Mouse (Mus musculus) lung, adult 18-20 months (tissue): ENCODE data around the gene Pak4.
"Not testable (repeated sequence)": the region's sequence is repeated elsewhere in the genome, so short reads cannot be mapped to it uniquely, and the experiment has no call there.

ENCODE experiments used
- DNase-seq, 2 experiments: peaks; one replicate each; pipeline ENCODE4 v3.0.0; 2022; ENCODE audit warnings: mixed read lengths in 2 of 2

Gene Pak4

DNA sequence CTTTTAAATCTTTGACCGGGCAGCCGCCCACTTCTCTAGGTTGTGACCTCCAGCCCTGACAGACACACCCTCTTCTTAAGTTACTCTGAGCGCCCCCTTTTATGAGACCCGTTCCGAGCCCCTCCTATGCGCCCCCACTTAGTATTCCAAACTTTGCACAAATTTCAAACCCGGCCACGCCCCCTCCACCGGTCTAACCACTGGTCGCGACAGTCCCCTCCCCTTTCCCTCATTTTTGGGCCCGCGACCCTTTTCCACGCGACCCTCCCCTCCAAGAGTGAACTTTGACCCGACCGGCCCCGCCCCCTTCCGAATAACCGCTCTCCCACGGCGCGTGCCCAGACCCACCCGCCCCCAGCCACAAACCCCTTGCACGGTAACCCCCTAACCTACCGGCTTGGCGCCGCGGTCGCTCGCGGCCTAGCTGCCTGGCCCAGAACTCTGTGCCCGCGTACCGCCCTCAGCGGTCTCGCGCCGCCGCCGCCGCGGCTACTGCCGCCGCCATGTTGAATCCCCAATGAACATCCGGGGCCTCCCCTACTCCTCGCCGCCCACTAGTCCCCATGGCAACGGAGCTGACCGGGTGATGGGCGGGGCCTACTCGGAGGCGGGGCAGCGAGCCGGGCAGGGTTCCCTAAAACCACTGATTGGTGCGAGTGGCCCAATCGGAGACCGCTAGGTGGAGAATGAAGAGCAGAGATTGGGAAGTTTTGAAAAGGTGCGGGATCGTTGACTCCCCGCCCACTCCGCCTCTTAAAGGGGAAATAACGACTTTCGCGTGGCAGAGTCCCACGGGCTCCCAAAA lies at the start of gene Pak4, which contains the start of gene Samd4b:
TSS of gene Pak4 (minus strand) at position 544 of the 805 bp plus-strand sequence.
TSS of gene Samd4b (minus strand) at position 503 of the 805 bp plus-strand sequence.
- DNase-seq, result peak; percentile 99 to 100

DNA sequence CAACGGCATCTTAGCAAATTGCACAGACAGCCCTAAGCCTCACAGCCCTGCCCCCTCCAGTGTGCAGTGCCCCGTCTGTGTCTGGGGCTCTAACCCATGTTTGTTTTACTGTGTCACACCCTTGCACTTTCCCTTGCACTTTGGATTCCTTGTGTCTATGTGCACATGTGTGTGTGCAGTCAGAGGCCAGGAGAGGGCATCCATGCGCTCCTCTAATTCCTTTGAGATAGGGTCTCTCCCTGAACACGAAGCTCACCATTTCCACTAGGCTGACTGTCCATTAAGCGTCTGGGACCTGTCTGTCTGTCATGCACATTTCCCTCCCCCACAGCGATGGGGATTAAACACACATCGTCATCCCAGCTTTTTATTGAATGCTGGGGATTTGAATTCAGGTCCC lies 49.0 kb upstream of the Pak4 start:
- no peak for DNase-seq

DNA sequence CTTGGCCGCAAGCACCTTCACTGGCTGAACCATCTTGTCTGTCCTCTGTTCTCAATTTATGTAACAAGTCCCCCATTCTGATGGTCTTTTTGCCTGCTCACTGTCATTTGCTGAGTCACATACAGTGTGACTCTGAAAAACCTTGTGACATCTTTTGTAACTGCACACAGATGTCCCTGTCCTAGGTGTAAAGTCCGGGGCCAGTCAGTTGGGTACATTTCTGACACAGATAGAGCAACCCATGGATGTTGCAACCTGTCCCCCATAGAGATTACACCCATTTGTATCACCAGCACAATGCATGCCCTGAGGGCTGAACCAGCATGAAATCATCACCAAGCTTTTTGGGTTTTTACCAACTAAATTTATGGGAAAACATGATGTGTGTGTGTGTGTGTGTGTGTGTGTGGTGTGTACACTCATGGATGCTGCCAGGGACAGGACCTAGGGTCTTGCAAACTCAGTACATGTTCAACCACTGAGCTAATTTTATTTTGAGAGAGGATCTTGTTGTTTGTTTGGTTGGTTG lies 48.0 kb upstream of the Pak4 start:
- no peak for DNase-seq

DNA sequence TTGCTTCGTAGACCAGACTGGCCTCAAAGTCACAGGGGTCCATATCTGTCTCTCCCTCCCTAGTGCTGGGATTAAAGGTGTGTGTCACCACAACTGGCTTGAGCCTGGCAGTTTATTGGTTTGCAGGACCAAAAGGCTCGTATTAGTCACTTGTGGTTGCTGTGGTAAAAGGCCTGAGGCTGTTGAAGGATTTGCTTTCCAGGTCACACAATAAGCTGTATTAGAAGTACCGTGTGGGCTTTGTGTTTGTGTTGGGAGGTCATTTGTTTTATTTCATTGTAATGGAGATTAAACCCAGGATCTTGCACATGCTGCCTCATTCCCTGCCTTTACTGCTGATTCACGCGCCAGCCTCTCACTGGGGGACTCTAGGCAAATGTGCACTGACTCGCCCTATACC lies 47.4 kb upstream of the Pak4 start:
- no peak for DNase-seq

DNA sequence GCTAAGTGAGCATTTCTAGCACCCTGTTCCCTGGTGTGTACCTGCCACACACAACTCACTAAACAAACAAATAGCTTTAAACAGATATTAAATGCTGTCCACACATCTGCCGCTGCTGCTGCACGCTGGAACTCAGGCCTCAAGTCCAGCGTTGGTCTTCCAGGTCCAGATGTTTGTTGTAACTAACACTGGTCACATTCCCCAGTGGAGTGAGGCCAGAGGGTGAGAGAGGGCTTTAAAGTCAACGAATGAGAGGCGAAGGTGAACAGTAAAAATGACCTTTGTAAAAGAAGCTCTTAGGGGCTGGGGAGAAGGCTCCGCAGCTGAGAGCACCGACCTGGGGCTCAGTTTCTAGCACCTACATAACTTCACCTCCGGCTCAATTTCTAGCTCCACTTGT lies 43.6 kb upstream of the Pak4 start:
- DNase-seq, result peak in 1 of 2 experiments; percentile 24

DNA sequence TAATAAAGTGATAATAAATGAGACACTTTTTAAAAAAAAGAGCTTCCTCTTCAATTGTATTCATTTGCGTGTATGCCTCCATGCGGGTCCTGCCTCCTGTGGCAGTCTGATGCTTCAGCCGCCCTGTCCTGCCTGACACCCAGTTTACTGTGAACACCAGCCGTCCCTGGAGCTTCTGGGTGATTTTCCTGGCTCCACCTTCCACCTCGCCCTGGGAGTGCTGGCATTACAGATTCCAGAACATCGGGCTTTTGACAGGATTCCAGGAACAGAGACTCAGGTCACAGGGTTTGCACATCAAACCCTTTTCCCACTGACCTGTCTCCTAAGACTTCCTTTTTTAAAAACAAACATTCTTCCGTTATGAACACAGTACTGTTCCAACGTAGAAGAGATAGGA lies 39.5 kb upstream of the Pak4 start:
- DNase-seq, result peak in 1 of 2 experiments; percentile 8

DNA sequence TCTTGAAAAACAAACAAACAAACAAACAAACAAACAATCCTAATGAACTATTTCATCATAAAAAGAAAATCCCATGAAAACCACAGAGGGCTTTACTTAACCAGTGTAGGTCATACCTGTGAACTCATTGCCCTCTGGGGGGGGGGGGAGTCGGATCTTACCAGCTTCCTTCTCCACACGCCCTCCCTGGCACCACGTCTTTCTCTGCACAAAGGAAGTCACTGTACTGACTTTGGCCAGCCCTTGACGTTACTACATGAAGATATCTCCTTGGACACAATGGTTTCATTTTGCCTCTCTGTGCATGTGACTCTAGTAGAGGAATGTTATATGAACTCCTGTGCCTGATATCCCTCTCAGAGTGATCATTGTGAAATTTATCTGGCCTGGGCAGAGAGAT lies 36.1 kb upstream of the Pak4 start:
- DNase-seq, result no peak

DNA sequence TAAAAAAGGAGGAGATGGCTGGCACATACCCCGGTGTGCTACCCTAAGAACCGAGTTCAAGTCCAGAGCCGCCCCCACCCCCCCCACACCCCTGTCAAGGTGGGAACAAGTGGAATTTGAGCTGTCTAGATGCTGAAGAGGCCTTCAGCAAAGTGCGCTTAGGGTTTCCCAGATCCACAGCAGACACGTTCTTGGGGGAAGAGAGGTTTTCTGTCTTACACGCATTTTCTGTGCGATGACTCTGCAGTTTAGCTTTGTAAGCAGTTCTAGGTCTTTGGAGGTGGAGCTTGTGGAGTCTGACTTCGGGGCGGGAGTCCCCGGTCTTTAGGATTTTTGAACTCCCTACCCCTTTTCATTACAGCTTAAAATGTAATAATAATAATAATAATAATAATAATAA lies 33.1 kb upstream of the Pak4 start, which contains the start of gene Acp7:
TSS of gene Acp7 (minus strand) at position 260 of the 400 bp plus-strand sequence.
- DNase-seq, result no peak

DNA sequence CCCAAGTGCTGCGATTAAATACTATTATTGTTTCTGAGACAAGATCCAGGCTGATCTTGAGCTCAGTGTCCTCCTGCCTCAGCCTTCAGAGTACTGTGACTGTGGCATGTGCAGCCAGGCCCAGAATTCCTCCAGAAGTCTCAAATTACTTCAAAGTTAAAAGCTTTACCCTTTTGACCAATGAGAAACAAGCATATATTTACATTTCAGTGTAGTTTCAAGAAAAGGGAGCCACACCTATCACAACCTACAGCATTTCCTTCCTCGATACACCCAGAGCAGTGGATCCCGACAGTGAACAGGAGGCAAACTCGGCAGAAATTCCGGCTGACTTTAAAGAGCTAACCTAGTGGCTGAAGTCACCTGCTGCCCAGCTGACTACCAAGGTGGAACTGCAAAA lies 26.8 kb upstream of the Pak4 start:
- DNase-seq, result no peak

DNA sequence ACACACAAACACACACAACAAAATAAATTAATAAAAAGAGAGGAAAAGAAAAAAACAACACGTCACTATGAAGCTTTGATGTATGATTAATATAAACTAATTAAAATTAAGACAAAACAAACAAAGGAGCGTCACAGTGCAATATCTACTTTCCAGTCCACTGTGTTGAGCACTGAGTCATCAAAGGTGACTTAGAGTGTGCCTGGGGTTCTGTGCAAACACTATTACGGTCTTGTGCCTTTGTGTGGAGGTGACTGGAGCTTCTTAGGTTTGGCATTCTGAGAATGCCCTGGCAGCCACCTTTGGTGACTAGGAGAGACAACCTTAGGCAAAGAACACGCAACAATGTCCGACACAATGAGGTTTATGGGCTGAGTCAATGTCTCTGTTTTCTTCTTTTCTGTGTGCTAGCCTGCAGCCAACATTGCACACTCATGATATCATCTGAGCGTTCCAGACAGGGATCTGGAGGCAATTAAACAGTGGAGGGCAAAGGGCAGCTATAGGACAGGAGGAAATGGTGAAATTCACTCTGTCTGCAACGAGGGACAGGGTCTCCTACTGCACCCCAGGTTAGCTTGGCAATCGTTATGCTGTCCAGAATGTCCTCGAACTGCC lies 21.2 kb upstream of the Pak4 start:
- no peak for DNase-seq

DNA sequence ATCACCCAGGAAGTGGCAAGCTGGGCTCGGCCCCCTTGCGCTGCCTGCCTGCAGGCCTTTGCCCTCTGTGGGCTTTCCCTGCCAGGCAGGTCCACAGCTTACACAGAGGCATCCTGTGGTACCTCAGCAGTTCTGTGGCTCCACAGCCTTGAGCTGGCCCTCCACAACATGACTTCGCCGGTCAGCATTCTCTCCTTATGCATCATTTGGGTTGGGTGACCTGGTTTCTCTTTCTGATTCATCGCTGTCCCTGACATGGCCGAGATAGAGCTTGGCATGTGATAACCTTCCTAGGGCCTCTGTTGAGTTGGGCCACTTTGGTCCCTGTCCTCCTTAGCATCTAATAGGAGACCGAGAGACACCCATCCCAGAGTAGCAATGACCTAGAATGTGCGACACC lies 8.0 kb upstream of the Pak4 start:
- no peak for DNase-seq

DNA sequence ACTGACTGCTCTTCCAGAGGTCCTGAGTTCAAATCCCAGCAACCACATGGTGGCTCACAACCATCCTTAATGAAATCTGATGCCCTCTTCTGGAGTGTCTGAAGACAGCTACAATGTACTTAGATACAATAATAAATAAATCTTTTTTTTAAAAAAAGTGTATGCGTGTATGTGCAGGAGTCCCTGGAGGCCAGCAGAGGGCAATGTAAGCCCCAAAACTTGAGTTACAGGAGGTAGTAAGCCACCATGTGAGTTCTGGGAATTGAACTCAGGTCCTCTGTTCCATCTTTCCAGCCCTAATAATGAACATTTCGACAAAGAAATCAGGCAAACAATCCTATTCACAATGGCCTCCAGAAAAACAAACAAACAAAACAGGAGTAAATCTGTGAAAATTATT lies 5.8 kb upstream of the Pak4 start:
- not testable (repeated sequence) for DNase-seq

DNA sequence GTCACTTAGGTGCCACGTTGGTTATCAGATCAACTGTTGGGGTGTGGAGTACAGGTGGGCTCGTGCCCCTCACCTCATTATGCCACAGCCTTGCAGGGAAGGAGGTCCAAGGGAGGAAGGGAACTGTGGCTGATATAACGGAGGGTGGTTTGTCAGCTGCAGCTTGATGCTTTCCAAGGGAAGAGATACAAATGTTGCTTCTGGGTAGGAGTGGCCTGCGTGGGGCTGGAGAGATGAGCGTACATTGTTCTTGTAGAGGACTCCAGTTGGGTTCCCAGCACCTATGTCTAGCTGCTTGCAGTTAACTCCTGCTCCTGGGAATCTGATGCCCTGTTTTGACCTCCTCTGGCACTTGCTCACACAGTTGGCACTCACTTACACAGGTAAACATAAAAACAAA lies 5.2 kb upstream of the Pak4 start:
- DNase-seq, result no peak

DNA sequence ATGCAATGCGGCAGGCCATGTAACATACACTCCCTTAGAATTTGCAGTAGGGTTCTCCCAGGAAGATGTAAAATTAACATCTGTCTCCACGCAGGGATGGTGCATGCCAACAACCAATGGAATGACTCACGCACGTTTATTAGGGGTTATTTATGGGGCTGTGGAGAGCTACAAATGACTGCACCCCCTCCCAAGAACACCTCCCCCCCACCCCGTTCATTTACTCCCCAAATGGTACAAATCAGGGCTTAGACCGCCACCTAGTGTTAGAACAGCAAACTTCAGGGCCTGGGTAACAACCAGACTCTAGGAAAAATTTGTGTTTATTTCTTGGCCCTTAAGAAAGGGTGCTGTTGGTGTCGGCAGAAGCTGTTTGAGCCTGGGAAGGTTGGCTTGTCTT lies 3.7 kb upstream of the Pak4 start:
- DNase-seq, result no peak

DNA sequence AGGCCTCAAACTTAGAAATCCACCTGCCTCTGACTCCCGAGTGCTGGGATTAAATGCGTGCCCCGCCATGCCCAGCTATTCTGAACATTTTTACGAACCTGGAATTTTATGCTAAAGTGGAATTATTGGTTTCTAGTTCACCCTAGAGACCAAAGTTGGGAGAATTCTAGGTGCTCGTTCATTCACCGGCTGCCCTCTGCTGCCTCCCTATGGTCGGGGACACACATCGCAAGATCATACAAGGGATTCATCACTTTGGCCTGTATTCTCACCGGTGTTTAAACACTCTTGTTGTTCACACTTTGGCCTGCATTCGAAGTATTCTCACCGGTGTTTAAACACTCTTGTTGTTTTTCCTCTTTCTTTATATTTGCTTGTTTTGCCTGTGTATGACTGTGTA lies 3.0 kb upstream of the Pak4 start:
- peak; percentile 72 to 75 for DNase-seq

DNA sequence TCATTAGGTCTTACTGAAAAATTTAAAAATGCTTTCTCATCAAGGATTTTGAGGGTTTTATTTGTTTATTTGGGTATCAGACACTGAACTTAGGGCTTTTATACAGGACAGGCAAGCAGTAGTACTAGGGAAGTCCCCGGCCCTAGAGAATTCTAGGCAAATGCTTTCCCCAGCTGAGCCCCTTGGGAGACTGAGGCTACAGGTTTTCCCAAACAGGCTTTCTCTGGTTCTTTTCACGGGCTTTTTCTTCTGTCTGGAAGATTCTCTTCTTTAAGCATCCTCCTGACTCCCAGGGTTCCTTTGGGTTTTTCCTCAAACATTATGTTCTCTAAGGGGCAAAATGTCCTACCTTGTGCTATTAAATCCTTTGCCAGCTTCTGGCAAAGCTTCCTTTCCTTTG lies 966 bp upstream of the Pak4 start:
- no peak for DNase-seq

DNA sequence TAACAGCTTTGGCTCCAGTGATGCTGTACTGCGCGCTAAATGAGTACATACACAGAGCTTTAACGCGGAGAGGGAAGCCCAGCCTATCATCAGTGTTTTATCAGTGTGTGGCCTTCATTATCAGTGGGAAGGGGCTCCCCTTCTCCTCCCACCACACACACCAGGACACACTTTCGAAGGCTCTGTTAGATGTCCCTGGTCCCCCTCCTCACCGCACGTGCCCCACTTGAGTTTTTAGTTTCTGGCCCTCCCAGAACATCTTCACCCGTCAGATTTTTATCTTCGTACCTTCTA lies 761 bp downstream of the Pak4 start:
- no peak for DNase-seq

DNA sequence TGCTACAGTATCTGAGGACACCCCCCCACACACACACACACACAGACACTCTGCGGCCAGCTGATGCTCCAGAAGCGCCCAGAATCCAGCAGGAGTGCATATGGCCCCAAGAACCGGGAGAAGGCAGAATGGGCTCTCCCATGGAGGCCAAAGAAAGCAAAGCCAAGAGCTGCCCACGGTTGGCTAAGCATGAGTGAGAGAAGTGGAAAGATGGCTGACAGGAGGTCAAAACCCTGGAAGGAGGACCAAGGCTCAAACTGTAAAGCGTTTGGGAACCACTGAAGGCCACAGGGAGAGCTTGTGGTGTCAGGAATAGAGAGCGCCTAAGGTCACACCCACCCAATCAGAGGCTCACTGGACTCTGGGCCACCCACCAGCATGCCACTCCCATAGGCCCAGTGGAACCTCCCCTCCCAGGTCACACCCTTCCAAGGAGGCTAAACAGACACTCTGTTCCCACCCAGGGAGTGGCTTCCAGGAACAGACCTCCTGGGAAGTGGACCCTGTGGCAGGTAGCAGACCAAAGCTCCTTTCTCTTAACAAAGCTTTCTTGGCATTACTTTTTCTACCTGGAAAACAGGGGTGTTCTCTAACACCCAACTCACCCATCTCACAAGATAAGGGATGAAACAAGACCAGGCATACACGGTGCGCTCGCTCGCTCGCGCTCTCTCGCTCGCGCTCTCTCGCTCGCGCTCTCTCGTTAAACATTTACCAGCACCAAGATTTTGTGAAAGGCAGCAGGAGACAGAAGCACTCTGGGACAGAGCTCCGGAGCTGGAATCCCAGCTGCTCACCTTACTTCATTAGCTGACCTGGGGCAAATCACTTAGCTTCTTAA lies 1.3 kb downstream of the Pak4 start:
- DNase-seq, result peak; percentile 88 to 94

DNA sequence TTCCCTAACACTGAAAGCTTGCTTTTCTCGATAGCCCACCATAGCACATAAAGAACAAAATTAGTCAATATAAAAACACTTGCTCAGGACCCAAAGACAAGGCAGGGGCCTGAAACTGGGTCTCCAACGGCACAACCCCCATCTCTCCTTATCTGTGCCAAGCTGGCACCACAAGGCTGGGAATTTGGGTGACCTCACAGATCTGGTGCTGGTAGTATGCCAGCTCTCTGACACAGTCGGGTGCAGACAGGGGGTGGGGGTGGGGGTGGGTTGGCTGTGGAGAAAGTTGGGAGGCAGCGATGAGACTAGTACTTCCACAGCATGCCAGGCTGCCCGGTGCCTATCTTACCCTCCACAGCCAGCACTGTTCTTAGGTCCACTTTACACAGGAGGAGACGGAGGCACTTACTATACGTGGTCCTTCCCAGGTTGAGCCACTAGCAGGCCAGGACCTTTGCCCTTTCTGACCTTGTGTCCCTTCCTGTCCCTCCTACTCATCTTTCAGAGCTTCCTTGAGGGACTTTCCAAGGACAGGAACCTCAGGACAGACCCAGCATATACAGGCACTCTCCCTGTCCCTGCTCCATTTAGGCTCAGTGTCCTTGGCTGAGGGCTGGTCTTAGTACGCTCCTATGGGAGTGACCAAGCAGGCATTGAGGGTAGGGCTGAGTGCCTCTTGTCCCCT lies 2.1 kb downstream of the Pak4 start:
- no peak for DNase-seq

DNA sequence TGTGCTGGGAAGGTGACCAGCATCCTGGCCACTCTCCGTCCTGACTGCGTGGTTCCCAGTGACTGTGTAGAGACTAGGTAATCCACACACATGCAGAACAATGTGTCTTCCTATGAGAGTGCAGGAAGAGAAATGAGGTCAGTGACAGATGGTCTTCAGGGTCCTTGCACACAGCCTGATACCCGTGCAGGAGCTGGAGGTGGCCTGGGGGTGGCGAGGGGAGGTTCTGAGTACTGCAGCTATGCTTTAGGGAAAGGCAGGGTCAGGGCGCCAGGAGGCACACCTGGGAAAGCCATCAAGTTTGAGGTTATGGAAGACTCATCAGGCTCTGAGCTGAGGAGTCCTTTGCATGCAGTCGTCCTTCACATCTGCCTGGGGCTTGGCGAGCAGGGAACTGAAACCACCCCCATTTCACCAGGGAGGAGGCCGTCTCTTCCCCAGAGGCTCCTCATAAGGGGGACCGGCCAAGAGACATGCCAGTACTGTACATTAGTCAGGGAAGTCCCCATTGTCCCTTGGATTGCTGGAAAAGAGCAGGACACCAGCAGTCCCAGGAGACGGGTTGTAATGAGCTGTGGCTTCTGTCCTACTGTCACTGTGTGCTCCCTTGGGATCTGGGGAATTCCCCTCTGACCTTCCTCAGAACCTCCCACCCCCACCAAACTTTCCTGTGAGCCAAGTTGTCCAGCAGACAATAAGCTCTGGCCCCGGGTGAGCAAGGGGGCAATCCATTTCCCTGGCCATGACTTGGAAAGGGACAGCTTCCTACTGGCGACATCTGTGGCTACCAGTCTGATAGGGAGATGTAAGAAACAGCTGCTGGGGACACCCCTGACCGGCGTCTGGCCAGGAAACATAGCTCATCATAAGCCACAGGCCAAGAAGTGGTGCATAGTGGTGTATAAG lies 4.5 kb downstream of the Pak4 start:
- DNase-seq, result peak; percentile 27 to 40

DNA sequence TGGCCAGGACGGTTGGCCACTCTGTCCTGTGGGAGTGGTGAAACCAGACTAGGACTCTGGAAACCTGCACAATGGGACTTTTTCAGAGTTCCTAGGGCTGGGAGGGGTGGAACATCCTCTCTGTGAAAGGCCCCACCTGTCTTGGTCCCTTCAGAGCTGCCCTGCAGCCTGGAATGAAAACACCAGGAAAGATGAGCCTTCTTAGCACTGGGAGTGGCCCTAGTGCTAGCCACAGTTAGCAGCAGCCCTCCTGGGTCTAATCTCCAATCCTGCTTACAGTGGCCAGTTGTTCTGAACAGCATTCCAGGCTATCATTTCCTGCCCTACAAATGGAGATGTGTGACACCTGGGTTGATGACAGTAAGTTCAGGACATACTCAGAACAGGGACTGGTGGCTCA lies 6.1 kb downstream of the Pak4 start:
- no peak for DNase-seq

DNA sequence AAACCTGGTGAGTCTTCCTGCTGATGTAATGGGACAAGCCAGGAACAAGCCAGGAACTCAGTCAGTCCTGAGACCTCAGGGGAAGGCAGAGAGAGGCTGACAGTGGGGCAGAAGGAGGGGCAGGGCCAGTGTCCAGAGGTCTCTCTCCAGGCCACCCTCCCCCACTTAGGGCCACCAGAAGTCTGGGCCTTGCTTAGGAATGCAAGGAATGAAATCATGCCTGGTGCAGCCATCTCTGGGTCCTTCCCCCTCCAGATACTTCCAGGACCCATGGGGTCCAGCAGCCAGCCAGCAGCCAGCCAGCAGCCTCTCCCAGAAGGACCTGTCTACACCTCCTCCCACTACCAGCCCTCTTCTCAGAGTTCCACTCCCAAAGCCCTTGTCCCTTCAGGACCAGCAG lies 10.3 kb downstream of the Pak4 start:
- DNase-seq, result peak in 1 of 2 experiments; percentile 39
